Mouse (Mus musculus) ovary, postnatal 36 days (tissue): ENCODE measurements around the gene Pex6.

Experiments used
- DNase-seq: peaks from one replicate; pipeline ENCODE4 v3.0.0; 2022; ENCODE audit warnings: low spot score, mixed read lengths

Gene Pex6

GRCm38 (mm10) chr17:46774131-46774472 is 62.8 kb downstream of the Pex6 start:
- DNase-seq = no peak

DNA sequence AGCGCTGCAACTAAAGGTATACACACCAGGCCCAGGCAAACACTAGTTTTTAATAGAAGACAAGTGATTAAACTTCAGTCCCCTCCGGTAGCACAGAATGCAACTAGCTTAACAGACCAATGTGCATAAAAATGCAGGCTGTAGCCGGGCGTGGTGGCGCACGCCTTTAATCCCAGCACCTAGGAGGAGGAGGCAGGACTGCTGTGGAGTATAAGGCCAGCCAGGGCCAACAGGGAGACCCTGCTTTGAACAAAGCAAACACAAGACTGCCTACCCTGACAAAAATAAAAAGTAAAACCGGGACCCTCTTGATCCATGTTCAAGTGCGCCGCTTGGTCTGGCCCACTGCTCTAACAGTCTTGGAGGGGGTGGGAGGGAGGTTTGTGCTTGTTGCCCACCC is 63.8 kb downstream of the Pex6 start:
- DNase-seq = no peak
